Mouse (Mus musculus): Measurements from ENCODE around the gene Tll1. TPM values are rescaled to one million over a fixed set of nuclear protein-coding genes. Genes with fewer than 3 reads are reported as not detected.

Tll1 gene
- polyA plus RNA-seq (2017; shearing (Covaris generic)) = not detected

GRCm38 (mm10) chr8:64206024-64206385 is at the start of gene Tll1:
Gene Tll1, minus strand, starts transcription at chr8:64206271.

Data from inflammation-experienced regulatory T-cells, adult 16 weeks (primary cell).